Mouse (Mus musculus) limb, embryonic 12.5 days (tissue): ENCODE data around the gene Catsperz. TPM values are rescaled to one million over a fixed set of nuclear protein-coding genes. Genes with fewer than 3 reads are reported as not detected.

ENCODE experiments used
- ATAC-seq: fragments of 200-750 bp; cut with Nextera tagmentation; 2 replicates; pipeline ENCODE4 v1.8.0; 2017; ENCODE audit warnings: low read depth, moderate TSS enrichment; ENCODE audit not compliant: insufficient number of reproducible peaks, insufficient read depth, low FRiP score, low TSS enrichment
- H3K27ac ChIP-seq: fragments of 300-500 bp; sonication (generic); 2 replicates; pipeline ENCODE4 v1.5.1; 2016; ENCODE audit warnings: mild to moderate bottlenecking, moderate library complexity
- H3K27me3 ChIP-seq: fragments of 300-500 bp; sonication (generic); 2 replicates; pipeline ENCODE4 v1.6.1; 2016; ENCODE audit warnings: mild to moderate bottlenecking, moderate library complexity
- H3K36me3 ChIP-seq: fragments of 300-500 bp; sonication (generic); 2 replicates; pipeline ENCODE4 v1.6.1; 2016; ENCODE audit warnings: mild to moderate bottlenecking, moderate library complexity
- H3K4me1 ChIP-seq: fragments of 300-500 bp; sonication (generic); replicated peaks from 2 replicates; pipeline ENCODE4 v1.6.1; 2016
- H3K4me2 ChIP-seq: fragments of 300-500 bp; sonication (generic); 2 replicates; pipeline ENCODE4 v1.6.1; 2016; ENCODE audit warnings: mild to moderate bottlenecking, moderate library complexity
- H3K4me3 ChIP-seq: fragments of 300-500 bp; sonication (generic); replicated peaks from 2 replicates; pipeline ENCODE4 v1.5.1; 2016; ENCODE audit warnings: mild to moderate bottlenecking
- H3K9ac ChIP-seq: fragments of 300-500 bp; sonication (generic); replicated peaks from 2 replicates; pipeline ENCODE4 v1.6.1; 2016; ENCODE audit warnings: mild to moderate bottlenecking, moderate library complexity
- H3K9me3 ChIP-seq: fragments of 300-500 bp; sonication (generic); 2 replicates; pipeline ENCODE4 v1.6.1; 2016; ENCODE audit warnings: mild to moderate bottlenecking, moderate library complexity
- WGBS: fragments of 180-500 bp; shearing (Covaris S2); methylation state at CpG from one replicate; pipeline ENCODE4 v1.1.7; 2016; 5-methylcytosine and 5-hydroxymethylcytosine counted together
- polyA plus RNA-seq: library from polyadenylated mRNA; unstranded; fragments of >200 nt; fragmentation: Nextera tagmentation; extraction: Ambion mirVana; gene quantifications from 2 replicates; pipeline ENCODE4 v1.2.1, GENCODE M21; 2016

Gene Catsperz
- polyA plus RNA-seq, 1 experiment from 2014 or later, result 1.0 TPM

DNA sequence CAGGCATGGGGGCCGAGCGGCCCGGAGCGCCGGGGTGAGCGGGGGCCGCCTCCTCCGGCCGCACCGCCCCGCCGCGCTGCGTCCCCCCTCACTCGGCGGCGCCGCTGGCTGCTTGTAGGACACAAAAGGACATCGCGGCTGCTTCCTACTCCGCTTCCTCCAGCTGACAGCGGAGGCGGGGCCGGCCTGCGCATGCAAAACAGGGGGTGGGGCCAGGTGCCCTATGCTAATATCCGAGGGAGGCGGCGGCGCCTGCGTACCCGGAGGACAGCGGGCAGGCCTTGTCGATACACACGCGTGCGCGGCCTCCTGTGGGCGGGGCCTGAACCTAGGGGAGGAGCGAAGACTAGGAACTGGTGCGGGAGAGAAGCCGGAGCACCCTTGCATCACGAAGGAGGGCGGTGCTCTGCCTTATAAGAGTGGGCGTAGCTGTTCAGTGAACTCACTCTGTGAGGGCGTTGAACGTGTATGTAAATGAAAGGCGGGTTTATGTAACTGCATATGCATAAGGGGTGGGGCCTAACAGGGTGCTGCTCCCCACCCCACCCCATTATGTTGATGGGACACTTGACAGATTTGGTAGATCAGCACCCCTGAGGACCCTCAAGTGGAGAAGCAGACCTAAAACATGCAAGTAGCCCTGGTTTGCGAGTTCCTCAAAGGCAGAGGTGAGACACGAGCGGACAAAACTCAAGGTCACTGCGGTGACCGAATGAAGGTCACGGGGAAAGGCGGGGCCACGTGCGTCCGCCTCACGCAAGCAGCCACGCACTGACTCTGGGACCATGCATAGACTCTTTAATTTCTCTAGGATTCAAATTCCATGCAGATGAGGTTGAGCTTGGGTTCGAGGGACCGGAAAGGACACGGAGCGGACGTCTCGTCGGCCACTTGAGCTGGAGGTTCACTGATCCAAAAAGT, 3.3 kb downstream of the Catsperz start, which contains the start of gene Esrra:
Gene Esrra, minus strand, starts transcription at position 167 of the 921 bp plus-strand sequence.
- ATAC-seq, result peak; percentile 91

DNA sequence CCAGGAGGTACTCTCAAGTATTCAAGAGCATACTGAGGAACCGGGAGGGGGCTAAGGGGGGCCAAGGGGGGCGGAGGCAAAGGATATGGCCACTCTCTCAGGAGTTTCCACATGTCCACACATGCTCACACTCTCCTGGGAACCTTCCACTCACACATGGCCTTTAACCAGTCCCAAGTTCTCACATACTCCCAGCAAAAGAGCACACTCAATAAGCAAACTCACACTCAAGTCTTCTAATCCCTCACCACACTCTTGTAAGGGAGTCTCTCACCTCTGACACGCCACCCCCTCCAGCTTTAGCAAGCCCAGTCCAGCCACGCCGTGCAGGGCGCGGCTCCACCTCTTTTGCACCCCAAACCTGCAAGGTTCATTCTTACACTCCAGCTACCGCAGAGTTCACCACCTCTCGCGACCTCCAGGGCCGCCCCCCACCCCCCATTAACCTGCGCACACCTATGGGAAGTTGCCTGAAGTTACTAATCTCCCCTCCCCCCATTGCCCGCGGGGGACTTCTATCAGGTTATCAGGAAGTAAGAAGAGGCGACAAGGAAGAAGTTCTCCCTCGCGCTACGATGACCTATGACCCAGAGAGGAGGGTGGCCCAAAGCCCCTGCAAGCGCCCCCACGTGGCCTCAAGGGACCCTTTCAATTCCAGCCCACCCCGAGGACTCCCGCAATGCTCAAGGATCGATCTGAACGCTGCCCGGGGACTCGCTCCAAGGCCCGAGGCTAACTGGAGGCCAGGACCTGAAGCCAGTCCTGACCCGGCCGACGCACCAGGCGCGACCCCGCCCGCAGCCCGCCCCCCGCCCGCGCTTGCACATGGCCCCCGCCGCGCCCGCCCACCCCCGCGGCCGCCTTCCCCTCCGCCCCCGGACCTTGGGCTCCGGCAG, 4.2 kb downstream of the Catsperz start:
- peak overlapping the region; percentile 88 for H3K4me2 ChIP-seq
- peaks cover 3% of the 10 kb centered on the region; the same call in 1 of the 2 replicates for H3K9me3 ChIP-seq
- peak overlapping the region; percentile 73 for H3K9ac ChIP-seq
- H3K27ac ChIP-seq, result peak overlapping the region; percentile 72; the same call in 1 of the 2 replicates
- H3K4me1 ChIP-seq, result peaks cover 25% of the 10 kb centered on the region
- ATAC-seq, result peak; percentile 16
- H3K36me3 ChIP-seq, result no peaks in the 10 kb centered on the region
- H3K4me3 ChIP-seq, result peak overlapping the region; percentile 81
- peaks cover 39% of the 10 kb centered on the region for H3K27me3 ChIP-seq
- WGBS, result 1% methylated on average over 41 of the region's 48 CpGs

More for the DNA sequence above, 3.3 kb downstream of the Catsperz start, which contains the start of gene Esrra:
- H3K4me1 ChIP-seq, result peaks cover 28% of the 10 kb centered on the region
- peaks cover 48% of the 10 kb centered on the region for H3K27me3 ChIP-seq
- H3K36me3 ChIP-seq, result no peaks in the 10 kb centered on the region
- H3K27ac ChIP-seq, result peak within 1 kb of the TSS; percentile 72; the same call in 1 of the 2 replicates
- peak within 1 kb of the TSS; percentile 73 for H3K9ac ChIP-seq
- H3K4me2 ChIP-seq, result peak within 1 kb of the TSS; percentile 88
- H3K9me3 ChIP-seq, result peaks cover 6% of the 10 kb centered on the region; the same call in 1 of the 2 replicates
- WGBS, result under 1% methylated on average over 66 of the region's 66 CpGs
- H3K4me3 ChIP-seq, result peak within 1 kb of the TSS; percentile 81

DNA sequence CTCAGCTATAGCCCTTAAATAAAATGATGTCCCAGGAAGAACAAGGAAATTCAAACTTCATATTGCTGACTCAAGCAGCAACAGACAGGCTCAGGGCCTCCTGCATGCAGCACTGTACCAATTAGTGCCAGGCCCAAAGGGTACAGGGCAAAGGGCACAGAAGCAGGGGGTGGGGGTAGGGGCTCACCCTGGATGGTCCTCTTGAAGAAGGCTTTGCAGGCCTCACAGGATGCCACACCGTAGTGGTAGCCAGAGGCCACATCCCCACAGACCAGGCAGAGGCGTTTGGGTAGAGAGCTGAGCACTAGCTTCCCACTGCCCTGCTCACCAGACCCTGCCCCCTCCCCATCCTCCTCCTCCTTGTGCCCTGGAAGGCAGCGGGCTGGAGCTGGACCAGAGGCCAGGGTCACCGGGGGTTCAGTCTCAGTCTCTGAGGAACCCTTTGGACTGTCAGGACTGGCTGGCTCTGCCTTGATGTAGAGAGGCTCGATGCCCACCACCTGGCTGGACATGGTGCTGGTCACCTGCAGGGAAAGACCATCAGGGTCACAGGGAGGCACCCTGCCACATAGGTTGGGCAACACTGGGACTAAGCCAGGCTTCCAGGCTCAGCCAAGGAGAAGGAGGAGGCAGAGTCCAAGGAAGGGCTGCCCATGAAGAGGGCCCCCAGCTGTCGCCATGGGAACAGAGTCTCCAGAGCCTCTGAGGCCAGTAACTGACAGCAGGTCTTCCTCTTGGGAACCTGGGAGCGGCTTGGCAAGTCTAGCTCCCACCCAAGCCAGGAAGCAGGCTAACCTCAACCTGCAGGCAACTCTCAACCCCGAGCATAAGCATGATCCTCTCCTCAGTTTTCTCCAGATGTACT, 5.1 kb downstream of the Catsperz start:
- no peak for ATAC-seq
- H3K4me1 ChIP-seq, result peaks cover 22% of the 10 kb centered on the region
- H3K36me3 ChIP-seq, result no peaks in the 10 kb centered on the region
- peaks cover 30% of the 10 kb centered on the region for H3K27me3 ChIP-seq
- WGBS, result 39% methylated on average over 8 of the region's 8 CpGs
- no peaks in the 10 kb centered on the region for H3K9me3 ChIP-seq
- no peak overlapping the region for H3K27ac ChIP-seq
- peak overlapping the region; percentile 88 for H3K4me2 ChIP-seq
- peak overlapping the region; percentile 81 for H3K4me3 ChIP-seq
- peak overlapping the region; percentile 73; the same call in 1 of the 2 replicates for H3K9ac ChIP-seq

DNA sequence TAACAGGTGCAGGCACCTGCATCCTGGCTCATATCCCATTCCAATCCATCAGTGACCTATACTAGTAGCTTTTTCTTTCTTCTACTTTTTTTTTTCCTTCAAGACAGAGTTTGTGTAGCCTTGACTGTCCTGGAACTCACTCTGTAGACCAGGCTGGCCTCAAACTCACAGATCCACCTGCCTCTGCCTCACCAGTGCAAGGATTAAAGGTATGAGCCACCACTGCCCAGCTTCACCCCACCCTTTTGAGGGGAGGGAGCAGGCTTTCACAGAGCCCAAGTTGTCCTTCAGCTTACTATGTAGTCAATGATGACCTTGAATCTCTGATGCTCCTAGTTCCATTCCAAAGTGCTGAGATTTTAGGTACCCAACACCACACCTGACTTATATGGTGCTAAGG, 5.7 kb downstream of the Catsperz start:
- no peak for ATAC-seq
- H3K4me1 ChIP-seq, result peaks cover 18% of the 10 kb centered on the region
- no peak overlapping the region for H3K4me3 ChIP-seq
- H3K9me3 ChIP-seq, result no peaks in the 10 kb centered on the region
- H3K36me3 ChIP-seq, result no peaks in the 10 kb centered on the region
- H3K4me2 ChIP-seq, result no peak overlapping the region
- no peak overlapping the region for H3K27ac ChIP-seq
- H3K9ac ChIP-seq, result no peak overlapping the region
- H3K27me3 ChIP-seq, result peaks cover 23% of the 10 kb centered on the region

GRCm38 (mm10) chr19:6918321-6918720, 6.9 kb downstream of the Catsperz start:
- Histone ChIP-seq H3K4me1 (peaks cover 18% of the 10 kb centered on the region), H3K36me3 (peaks cover 8% of the 10 kb centered on the region), H3K27ac (no peak overlapping the region), H3K9me3 (no peaks in the 10 kb centered on the region), H3K4me3 (no peak overlapping the region), H3K9ac (no peak overlapping the region), H3K27me3 (peaks cover 12% of the 10 kb centered on the region), H3K4me2 (no peak overlapping the region)
- WGBS, result 88% methylated on average over 4 of the region's 4 CpGs
- no peak for ATAC-seq

- Histone ChIP-seq H3K36me3 (peaks cover 27% of the 10 kb centered on the region), H3K27ac (no peak overlapping the region), H3K4me3 (no peak overlapping the region), H3K9me3 (no peaks in the 10 kb centered on the region), H3K4me1 (peaks cover 13% of the 10 kb centered on the region), H3K9ac (no peak overlapping the region), H3K27me3 (no peaks in the 10 kb centered on the region), H3K4me2 (no peak overlapping the region)
- WGBS, result 73% methylated on average over 4 of the region's 4 CpGs
- no peak for ATAC-seq
Measured at GRCm38 (mm10) chr19:6916496-6916895, 8.7 kb downstream of the Catsperz start.

DNA sequence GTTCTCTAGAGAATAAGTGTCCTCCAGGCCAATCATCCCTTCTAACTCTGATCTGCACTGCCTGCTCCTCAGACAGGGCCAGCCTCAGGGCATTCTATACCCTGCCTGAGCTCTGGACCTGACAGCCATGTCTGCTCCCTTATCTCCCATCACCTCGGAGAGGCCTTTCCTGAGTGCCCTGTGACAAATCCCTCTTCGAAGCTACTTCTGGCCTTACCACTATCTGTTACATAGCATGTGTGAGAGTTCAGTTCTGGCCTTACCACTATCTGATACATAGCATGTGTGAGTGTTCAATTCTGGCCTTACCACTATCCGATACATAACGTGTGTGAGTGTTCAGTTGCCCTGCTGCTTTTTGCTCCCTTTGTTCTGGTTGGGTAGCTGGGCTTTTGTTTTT, 9.9 kb downstream of the Catsperz start:
- H3K4me3 ChIP-seq, result no peak overlapping the region
- no peaks in the 10 kb centered on the region for H3K9me3 ChIP-seq
- H3K27me3 ChIP-seq, result no peaks in the 10 kb centered on the region
- H3K27ac ChIP-seq, result no peak overlapping the region
- no peak overlapping the region for H3K9ac ChIP-seq
- no peak for ATAC-seq
- peaks cover 13% of the 10 kb centered on the region for H3K4me1 ChIP-seq
- WGBS, result 93% methylated on average over 4 of the region's 4 CpGs
- no peak overlapping the region for H3K4me2 ChIP-seq
- H3K36me3 ChIP-seq, result peaks cover 32% of the 10 kb centered on the region

GRCm38 (mm10) chr19:6914540-6914939, 10.6 kb downstream of the Catsperz start:
- WGBS, result 91% methylated on average over 9 of the region's 9 CpGs

DNA sequence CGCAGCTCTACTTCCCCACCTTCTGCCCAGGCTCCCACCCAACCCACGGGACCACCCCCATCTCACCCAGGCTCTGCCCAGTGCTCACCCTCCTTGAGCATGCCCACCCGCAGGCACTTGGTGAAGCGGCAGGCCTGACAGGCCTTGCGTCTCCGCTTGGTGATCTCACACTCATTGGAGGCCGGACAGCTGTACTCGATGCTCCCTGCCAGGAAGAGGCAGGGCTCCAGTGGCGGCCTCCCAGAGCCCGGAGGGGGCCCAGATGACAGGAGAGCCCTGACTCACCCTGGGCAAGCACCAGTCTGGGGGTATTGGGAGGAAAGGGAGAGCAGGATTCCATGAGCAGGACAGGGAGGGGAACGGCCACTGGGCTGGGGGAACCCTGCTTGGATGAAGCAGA, 11.2 kb downstream of the Catsperz start:
- Histone ChIP-seq H3K4me2 (no peak overlapping the region), H3K27ac (no peak overlapping the region), H3K4me3 (no peak overlapping the region), H3K4me1 (peaks cover 8% of the 10 kb centered on the region), H3K27me3 (no peaks in the 10 kb centered on the region), H3K9ac (no peak overlapping the region), H3K9me3 (no peaks in the 10 kb centered on the region), H3K36me3 (peaks cover 32% of the 10 kb centered on the region)
- ATAC-seq, result no peak
- 82% methylated on average over 11 of the region's 11 CpGs for WGBS

More at GRCm38 (mm10) chr19:6914540-6914939, 10.6 kb downstream of the Catsperz start:
- no peak overlapping the region for H3K4me3 ChIP-seq
- H3K9ac ChIP-seq, result no peak overlapping the region
- no peaks in the 10 kb centered on the region for H3K9me3 ChIP-seq
- no peak for ATAC-seq
- no peaks in the 10 kb centered on the region for H3K27me3 ChIP-seq
- no peak overlapping the region for H3K4me2 ChIP-seq
- H3K27ac ChIP-seq, result no peak overlapping the region
- peaks cover 8% of the 10 kb centered on the region for H3K4me1 ChIP-seq
- H3K36me3 ChIP-seq, result peaks cover 32% of the 10 kb centered on the region

DNA sequence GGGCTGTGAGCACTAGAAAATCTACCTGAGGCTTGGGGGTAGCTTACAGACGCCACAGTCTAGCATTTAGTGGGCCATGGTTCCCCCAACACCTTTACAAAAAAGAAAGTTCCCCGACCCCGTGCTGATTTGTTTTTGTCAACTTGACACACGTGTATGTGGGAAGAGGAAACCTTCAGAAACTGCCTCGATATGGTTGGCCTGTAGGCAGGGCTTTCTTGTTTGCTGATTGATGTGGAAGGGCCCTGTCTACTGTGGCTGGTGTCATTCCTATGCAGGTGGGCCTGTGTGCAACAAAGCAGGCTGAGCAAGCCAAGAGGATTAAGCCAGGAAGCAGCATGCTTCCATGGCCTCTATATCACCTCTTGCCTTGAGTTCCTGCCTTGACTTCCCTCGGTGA, 12.1 kb downstream of the Catsperz start:
- H3K27ac ChIP-seq, result no peak overlapping the region
- no peaks in the 10 kb centered on the region for H3K27me3 ChIP-seq
- H3K9me3 ChIP-seq, result no peaks in the 10 kb centered on the region
- no peak overlapping the region for H3K4me3 ChIP-seq
- H3K4me2 ChIP-seq, result no peak overlapping the region; the same call in 1 of the 2 replicates
- peaks cover 18% of the 10 kb centered on the region for H3K4me1 ChIP-seq
- WGBS, result 89% methylated on average over 6 of the region's 6 CpGs
- no peak for ATAC-seq
- H3K36me3 ChIP-seq, result peaks cover 32% of the 10 kb centered on the region
- no peak overlapping the region for H3K9ac ChIP-seq
